Comparison of ENCODE assay signal across 13 mouse cellular contexts in genomic region chr4:44084602-44085325, GRCm38 (mm10). TPM values are rescaled to one million over a fixed set of nuclear protein-coding genes. Genes with fewer than 3 reads are reported as not detected.
A peak's percentile ranks its signal among the peaks of the same experiment; 100 is the strongest.
DNase-seq lines count a peak whose midpoint lies in the region; ATAC-seq and TF ChIP-seq lines count a peak whose summit lies in the region.
"Had no signal": no experiment of that assay in that cellular context is flagged by ENCODE, and none has a peak within 500 bp of the region (broad histone marks: within the 10 kb centered on the region; RNA-seq: fewer than 3 reads in every experiment).

No protein-coding gene starts in this region.

- 0 out of 2 replicates have a peak, but pooled peaks have one; percentile 12 for TF ChIP-seq CTCF in kidney, adult 2 months (conservative IDR thresholded peaks at IDR 0.05; ENCODE audit: insufficient read depth, insufficient read length, low read depth, low read length)
- TF ChIP-seq CTCF in lung, postnatal 0 days (IDR thresholded peaks at IDR 0.05) = peak; percentile 30
- TF ChIP-seq CTCF in lung, adult 2 months (IDR thresholded peaks at IDR 0.05; ENCODE audit: insufficient read depth, low read length) = no peak
- no peak for TF ChIP-seq CTCF in thymus, adult 2 months (IDR thresholded peaks at IDR 0.05; ENCODE audit: borderline replicate concordance, control insufficient read depth, extremely low read depth, insufficient read depth, low read length, poor library complexity)

- 70% methylated on average over 13 of the region's 13 CpGs for WGBS in kidney, adult 2 months
- WGBS in lung, postnatal 0 days = 67% methylated on average over 13 of the region's 13 CpGs
- WGBS in lung, adult 2 months = 73% methylated on average over 13 of the region's 13 CpGs
- 66% methylated on average over 13 of the region's 13 CpGs for WGBS in intestine, embryonic 15.5 days
- 79% methylated on average over 13 of the region's 13 CpGs for WGBS in stomach, embryonic 15.5 days
- 87% methylated on average over 13 of the region's 13 CpGs for WGBS in thymus, adult 2 months

- no peak for TF ChIP-seq POLR2A in kidney, adult 2 months (IDR thresholded peaks at IDR 0.05; ENCODE audit: low read depth, low read length)
- no peak for TF ChIP-seq POLR2A in lung, adult 2 months (IDR thresholded peaks at IDR 0.05; ENCODE audit: borderline replicate concordance, extremely low read depth, low read depth, low read length)
- TF ChIP-seq POLR2A in thymus, adult 2 months (IDR thresholded peaks at IDR 0.05; ENCODE audit: control insufficient read depth, extremely low read depth, insufficient read depth, low read length, poor library complexity) = no peak

- DNase-seq in kidney, adult 2 months = no peak
- no peak for DNase-seq in kidney, postnatal 36 days
- DNase-seq in lung, postnatal 0 days (ENCODE audit: low spot score) = no peak
- no peak for DNase-seq in lung, adult 2 months
- DNase-seq in thymus, adult 2 months = no peak
- DNase-seq: adrenal gland, postnatal 25 days; gastrocnemius, postnatal 25 days; right cerebral cortex, postnatal 14 days had no signal

- H3K4me3 ChIP-seq in kidney, adult 2 months (ENCODE audit: insufficient read depth, low read depth, low read length) = no peak overlapping the region
- peak overlapping the region; percentile 14 for H3K4me3 ChIP-seq in lung, postnatal 0 days (ENCODE audit: low read depth, low read length)
- no peak overlapping the region for H3K4me3 ChIP-seq in lung, adult 2 months (replicated peaks; ENCODE audit: extremely low read depth, low read depth, low read length)
- no peak overlapping the region for H3K4me3 ChIP-seq in intestine, embryonic 15.5 days (replicated peaks)
- no peak overlapping the region for H3K4me3 ChIP-seq in stomach, embryonic 15.5 days (replicated peaks)
- no peak overlapping the region for H3K4me3 ChIP-seq in thymus, adult 2 months (ENCODE audit: control insufficient read depth, insufficient read depth, low read length)
- H3K4me3 ChIP-seq: forebrain, embryonic 13.5 days; left cerebral cortex, adult 2 months; midbrain, embryonic 15.5 days had no signal

- TF ChIP-seq EP300 in lung, postnatal 0 days (IDR thresholded peaks at IDR 0.05) = no peak

- H3K27me3 ChIP-seq in kidney, adult 2 months (replicated peaks; ENCODE audit: control insufficient read depth, insufficient read depth, low read length) = no peaks in the 10 kb centered on the region
- no peaks in the 10 kb centered on the region for H3K27me3 ChIP-seq in lung, postnatal 0 days (replicated peaks; ENCODE audit: insufficient read depth, low read length)
- no peaks in the 10 kb centered on the region for H3K27me3 ChIP-seq in intestine, embryonic 15.5 days (replicated peaks)
- no peaks in the 10 kb centered on the region for H3K27me3 ChIP-seq in stomach, embryonic 15.5 days (replicated peaks)
- no peaks in the 10 kb centered on the region for H3K27me3 ChIP-seq in thymus, adult 2 months (ENCODE audit: control insufficient read depth, insufficient read depth, low read length)
- H3K27me3 ChIP-seq: midbrain, embryonic 15.5 days had no signal

- H3K4me2 ChIP-seq in lung, postnatal 0 days (replicated peaks; ENCODE audit: low read depth, low read length) = peak overlapping the region; percentile 49
- peak overlapping the region; percentile 45 for H3K4me2 ChIP-seq in intestine, embryonic 15.5 days (replicated peaks)
- peak overlapping the region; percentile 42 for H3K4me2 ChIP-seq in stomach, embryonic 15.5 days
- H3K4me2 ChIP-seq: forebrain, embryonic 13.5 days; midbrain, embryonic 15.5 days had no signal

- H3K9me3 ChIP-seq in lung, postnatal 0 days (ENCODE audit: low read length) = no peaks in the 10 kb centered on the region
- H3K9me3 ChIP-seq in intestine, embryonic 15.5 days = no peaks in the 10 kb centered on the region
- no peaks in the 10 kb centered on the region for H3K9me3 ChIP-seq in stomach, embryonic 15.5 days
- H3K9me3 ChIP-seq: forebrain, embryonic 13.5 days; midbrain, embryonic 15.5 days had no signal

- H3K36me3 ChIP-seq in kidney, adult 2 months (ENCODE audit: control insufficient read depth, insufficient read depth, low read length) = no peaks in the 10 kb centered on the region
- H3K36me3 ChIP-seq in lung, postnatal 0 days (ENCODE audit: insufficient read depth, low read length) = no peaks in the 10 kb centered on the region
- no peaks in the 10 kb centered on the region for H3K36me3 ChIP-seq in intestine, embryonic 15.5 days
- H3K36me3 ChIP-seq in stomach, embryonic 15.5 days = no peaks in the 10 kb centered on the region
- H3K36me3 ChIP-seq in thymus, adult 2 months (ENCODE audit: control insufficient read depth, insufficient read depth, low read length) = no peaks in the 10 kb centered on the region
- H3K36me3 ChIP-seq: midbrain, embryonic 15.5 days had no signal

- H3K4me1 ChIP-seq in kidney, adult 2 months (ENCODE audit: control insufficient read depth, insufficient read depth, low read length) = no peaks in the 10 kb centered on the region; the same call in 1 of the 2 replicates
- peaks cover 3% of the 10 kb centered on the region for H3K4me1 ChIP-seq in lung, postnatal 0 days (ENCODE audit: insufficient read depth, low read depth, low read length)
- H3K4me1 ChIP-seq in lung, adult 2 months (ENCODE audit: control insufficient read depth, insufficient read depth, low read length) = peaks cover 8% of the 10 kb centered on the region
- peaks cover 7% of the 10 kb centered on the region; the same call in 1 of the 2 replicates for H3K4me1 ChIP-seq in intestine, embryonic 15.5 days (replicated peaks)
- no peaks in the 10 kb centered on the region for H3K4me1 ChIP-seq in stomach, embryonic 15.5 days
- peaks cover 4% of the 10 kb centered on the region for H3K4me1 ChIP-seq in thymus, adult 2 months (replicated peaks; ENCODE audit: control insufficient read depth, insufficient read depth, low read length)
- H3K4me1 ChIP-seq: forebrain, embryonic 13.5 days; midbrain, embryonic 15.5 days had no signal

- 0 out of 2 replicates have a peak overlapping the region, but pooled peaks have one; percentile 23 for H3K9ac ChIP-seq in lung, postnatal 0 days (replicated peaks; ENCODE audit: low read depth)
- no peak overlapping the region for H3K9ac ChIP-seq in intestine, embryonic 15.5 days
- no peak overlapping the region for H3K9ac ChIP-seq in stomach, embryonic 15.5 days
- H3K9ac ChIP-seq: forebrain, embryonic 13.5 days; midbrain, embryonic 15.5 days had no signal

- no peak overlapping the region for H3K27ac ChIP-seq in kidney, adult 2 months (ENCODE audit: insufficient read depth, low read depth, low read length)
- peak overlapping the region; percentile 33 for H3K27ac ChIP-seq in lung, postnatal 0 days (ENCODE audit: low read length)
- H3K27ac ChIP-seq in intestine, embryonic 15.5 days = no peak overlapping the region
- H3K27ac ChIP-seq in stomach, embryonic 15.5 days = no peak overlapping the region
- H3K27ac ChIP-seq in thymus, adult 2 months (ENCODE audit: control insufficient read depth, insufficient read depth, low read length) = no peak overlapping the region
- H3K27ac ChIP-seq: forebrain, embryonic 13.5 days; left cerebral cortex, adult 2 months; midbrain, embryonic 15.5 days had no signal

- no peak for ATAC-seq in lung, postnatal 0 days
- ATAC-seq in intestine, embryonic 15.5 days = peak; percentile 84
- ATAC-seq in stomach, embryonic 15.5 days (ENCODE audit: insufficient read depth, low FRiP score, low read depth) = no peak
- ATAC-seq: forebrain, embryonic 13.5 days; midbrain, embryonic 15.5 days had no signal

RNA-seq across cellular contexts. Expression of gene Gne, which starts 0.8 kb away (rescaled TPM):
- polyA plus RNA-seq in kidney, adult 2 months (2012; rRNA removed) = 26.2 and 26.4 TPM in 2 replicates
- polyA plus RNA-seq in lung, postnatal 0 days (2015; fragmentation: Nextera tagmentation; extraction: Ambion mirVana) = 25.1 and 33.1 TPM in 2 replicates
- 23.9 and 31.4 TPM in 2 replicates for polyA plus RNA-seq in lung, adult 2 months (2012; rRNA removed)
- 42.0 and 47.0 TPM in 2 replicates for polyA plus RNA-seq in intestine, embryonic 15.5 days (2015; fragmentation: Nextera tagmentation; extraction: Ambion mirVana)
- 27.8 and 29.8 TPM in 2 replicates for polyA plus RNA-seq in stomach, embryonic 15.5 days (2015; fragmentation: Nextera tagmentation; extraction: Ambion mirVana)
- polyA plus RNA-seq in thymus, adult 2 months (2012; rRNA removed) = 28.0 and 32.0 TPM in 2 replicates

Comparison
In these comparisons a context has a peak if more than half of its experiments do, and no peak if none do; other contexts are left out.
1. CTCF ChIP-seq: peak in kidney, adult 2 months (single experiment) and lung, postnatal 0 days (single experiment); none in lung, adult 2 months (single experiment) and thymus, adult 2 months (single experiment).
2. Peak in every context shown above with its lines, with median percentiles within 50 percentile points of each other: H3K4me2 ChIP-seq.